Mouse (Mus musculus) ovary, postnatal 36 days (tissue): ENCODE data around the gene Vmn2r100.

Experiments
- DNase-seq: peaks from one replicate; pipeline ENCODE4 v3.0.0; 2022; ENCODE audit warnings: low spot score, mixed read lengths

Vmn2r100 gene

DNA sequence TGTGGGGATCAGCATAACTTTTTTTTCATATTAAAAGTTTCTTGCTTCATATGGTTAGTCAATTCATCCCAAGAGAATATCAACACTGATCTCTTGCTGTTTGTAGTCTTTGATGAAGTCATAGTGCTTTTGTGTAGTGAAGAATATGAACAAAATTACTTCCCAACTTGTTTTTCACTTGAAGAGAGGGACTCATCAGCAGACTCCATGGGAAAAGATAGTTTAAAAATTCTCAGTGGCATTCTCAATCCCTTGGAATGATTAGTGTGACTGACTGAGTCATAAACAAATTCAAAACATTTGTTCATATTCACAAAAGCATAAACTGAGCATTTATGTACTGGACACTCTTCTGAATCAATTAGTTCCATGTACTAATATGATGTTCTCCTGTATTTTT lies at the start of gene Vmn2r100:
TSS of gene Vmn2r100 (plus strand) at position 301 of the 400 bp plus-strand sequence.
- no peak for DNase-seq

DNA sequence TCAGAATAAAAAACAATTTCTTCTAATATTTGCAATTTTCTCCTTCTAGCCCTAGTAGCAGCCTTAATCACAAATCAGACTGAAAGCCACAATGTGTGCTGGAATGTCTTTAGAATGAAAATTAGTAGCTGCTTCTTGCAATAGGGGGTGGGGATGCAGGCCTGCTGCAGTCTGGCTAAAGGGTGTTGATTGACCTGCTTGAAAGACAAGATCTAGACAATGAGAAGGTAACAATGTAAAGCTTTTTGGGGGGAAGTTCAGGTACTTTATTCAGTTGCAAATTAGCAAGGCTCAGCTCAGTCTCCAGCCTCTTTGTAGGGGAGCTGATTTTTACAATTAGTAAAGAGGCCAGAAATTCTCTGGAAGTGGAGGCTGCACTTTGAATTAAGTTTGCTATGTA lies 21.7 kb upstream of the Vmn2r100 start:
- no peak for DNase-seq

DNA sequence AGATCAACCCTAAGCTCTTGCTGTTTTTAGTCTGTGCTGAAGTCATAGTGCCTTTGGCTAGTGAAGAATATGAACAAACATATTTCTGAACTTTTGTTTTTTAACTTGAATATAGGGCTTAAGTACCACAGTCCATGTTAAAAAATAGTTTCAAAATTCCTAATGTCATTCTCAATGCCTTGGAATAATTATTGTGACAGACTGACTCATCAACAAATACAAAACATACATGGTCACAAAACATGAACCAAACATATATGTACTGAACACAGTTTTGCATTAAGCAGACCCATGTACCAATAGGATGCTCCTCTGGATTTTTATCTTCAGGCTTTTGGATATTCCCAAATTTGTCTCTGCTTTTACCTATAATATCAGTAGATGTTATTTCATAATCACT lies 72.4 kb downstream of the Vmn2r100 start, which contains the start of gene Vmn2r101:
TSS of gene Vmn2r101 (plus strand) at position 301 of the 400 bp plus-strand sequence.
- DNase-seq, result no peak
